Mouse (Mus musculus) brain, embryonic 14.5 days (tissue): ENCODE data around the gene Nrip1.

Source experiments
- CTCF ChIP-seq: fragments of 200-500 bp; IDR thresholded peaks from 2 replicates; pipeline ENCODE4 v1.5.1; 2012; ENCODE audit warnings: inconsistent platforms, mild to moderate bottlenecking, moderate library complexity, borderline replicate concordance; ENCODE audit not compliant: insufficient read depth, insufficient read length; ENCODE audit errors: extremely low read depth
- POLR2A ChIP-seq: fragments of 200-500 bp; IDR thresholded peaks from 2 replicates; pipeline ENCODE4 v1.6.1; 2012; ENCODE audit warnings: mild to moderate bottlenecking, inconsistent platforms, borderline replicate concordance; ENCODE audit not compliant: poor library complexity, insufficient read depth, insufficient read length, severe bottlenecking; ENCODE audit errors: extremely low read depth

- TF ChIP-seq POLR2A (no peak), CTCF (no peak)
Measured at GRCm38 (mm10) chr16:76265301-76265700, 108.3 kb downstream of the Nrip1 start.
